Mouse (Mus musculus) adrenal gland, adult 10 weeks (tissue): Measurements from ENCODE around the gene Fam160a2. TPM values are rescaled to one million over a fixed set of nuclear protein-coding genes. Genes with fewer than 3 reads are reported as not detected.

Source experiments
- polyA plus RNA-seq: library from polyadenylated mRNA; stranded (reverse); fragments of 350-450 nt; fragmentation: Illumina TruSeq; extraction: RNeasy Lipid Tissue Mini Kit (QIAGEN cat#74804); gene quantifications from one replicate; pipeline ENCODE4 v1.2.3, GENCODE M21; 2014; ENCODE audit warnings: low read depth, low replicate concordance

The Fam160a2 gene
- polyA plus RNA-seq: 10.6 TPM

GRCm38 (mm10) chr7:105399935-105400624 is at the start of gene Fam160a2:
Gene Fam160a2, minus strand, starts transcription at chr7:105400054.

DNA sequence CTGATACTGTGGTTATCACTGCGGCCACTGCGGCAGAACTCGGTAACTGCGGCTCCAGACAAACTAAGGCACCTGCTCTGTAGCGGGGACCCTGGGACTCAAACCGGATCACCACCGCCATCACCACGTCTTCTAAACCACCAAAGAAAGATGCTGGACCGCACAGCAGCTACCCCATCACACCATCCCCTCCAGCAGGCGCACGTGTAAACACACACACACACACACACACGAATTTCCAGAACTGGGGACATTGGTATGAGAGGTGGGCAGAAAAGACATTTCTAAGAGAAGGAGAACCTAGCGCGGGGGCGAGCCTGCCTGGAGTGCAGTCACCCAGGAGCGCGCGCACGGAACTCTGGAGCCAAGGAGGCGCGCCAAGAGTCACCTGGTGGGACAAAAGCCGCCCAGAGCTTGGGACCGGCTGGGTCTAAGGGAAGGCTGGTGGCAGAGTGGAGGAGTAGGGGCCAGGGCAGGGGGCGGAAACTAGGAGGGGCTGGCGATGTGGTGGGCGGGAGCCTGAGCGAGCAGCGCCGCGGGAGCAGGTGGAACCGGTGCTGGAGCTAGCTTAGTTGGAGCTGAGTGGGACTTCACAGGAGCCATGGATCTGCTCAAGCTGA is 25.7 kb upstream of the Fam160a2 start, which contains the start of gene Cckbr:
Gene Cckbr, plus strand, starts transcription at position 308 of the 620 bp plus-strand sequence.

DNA sequence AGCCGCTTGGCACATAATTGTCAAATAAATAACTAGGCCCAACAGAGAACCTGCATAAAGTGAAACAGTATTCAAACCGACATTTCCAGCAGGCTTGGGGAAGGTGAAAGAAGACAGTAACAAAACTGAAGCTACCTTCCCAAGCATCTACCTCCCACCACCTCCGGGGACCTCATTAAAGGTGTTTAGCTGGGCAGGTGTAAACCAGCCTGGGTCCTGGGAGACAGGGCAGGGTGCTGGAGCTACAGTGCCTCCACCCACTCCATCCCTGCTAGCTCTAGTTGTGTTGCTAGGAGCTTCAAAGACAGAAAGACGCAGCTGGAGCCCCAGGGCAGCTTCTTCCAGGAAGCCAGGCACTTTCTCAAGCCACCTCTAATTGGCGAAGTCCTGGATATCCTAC is 4.4 kb upstream of the Fam160a2 start, which contains the start of gene Cnga4:
Gene Cnga4, plus strand, starts transcription at position 301 of the 400 bp plus-strand sequence.

GRCm38 (mm10) chr7:105374866-105375265 is 25.0 kb downstream of the Fam160a2 start, which contains the start of gene Gm5901:
Gene Gm5901, plus strand, starts transcription at chr7:105375038.

DNA sequence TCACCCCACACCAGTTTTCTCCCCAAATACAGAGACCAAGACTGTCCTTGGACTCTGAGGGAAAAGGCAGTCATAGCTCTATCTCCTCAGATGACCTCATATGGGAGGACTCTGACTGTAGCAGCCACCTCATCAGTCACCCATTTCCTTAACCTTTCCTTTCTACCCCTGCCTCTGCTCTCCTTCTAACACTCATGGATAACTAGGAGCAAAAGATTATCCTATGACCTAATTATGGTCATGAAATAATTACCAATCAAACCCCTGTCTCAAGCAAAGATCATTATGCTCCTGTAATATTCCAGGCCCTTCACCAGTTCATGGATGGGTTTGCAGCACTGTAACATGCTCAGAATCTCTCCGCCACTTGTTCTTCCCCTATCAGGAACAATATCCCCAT is 31.9 kb downstream of the Fam160a2 start, which contains the start of gene Olfr692:
Gene Olfr692, plus strand, starts transcription at position 301 of the 400 bp plus-strand sequence.

GRCm38 (mm10) chr7:105342170-105342569 is 57.7 kb downstream of the Fam160a2 start, which contains the start of gene Olfr691:
Gene Olfr691, minus strand, starts transcription at chr7:105342270.

DNA sequence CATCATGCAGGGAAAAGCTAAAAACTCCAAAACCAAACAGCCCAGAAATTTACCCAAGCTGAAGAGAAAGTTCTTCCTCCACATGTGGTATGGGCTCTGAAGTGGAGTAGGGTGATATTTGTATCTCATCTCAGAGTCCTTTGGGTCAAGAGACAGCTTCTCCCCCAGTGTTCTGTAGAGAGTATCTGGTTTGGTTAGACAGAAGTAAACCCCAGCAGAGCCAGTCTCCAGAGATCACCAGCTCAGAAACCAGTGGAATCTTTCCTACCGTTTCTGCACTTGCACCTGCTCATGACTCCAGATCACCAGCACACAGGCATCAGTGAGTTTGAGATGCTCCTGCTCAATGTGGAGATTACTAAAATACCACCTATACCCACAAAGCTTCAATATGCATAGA is 65.8 kb downstream of the Fam160a2 start, which contains the start of gene Olfr690:
Gene Olfr690, minus strand, starts transcription at position 101 of the 400 bp plus-strand sequence.

Other genes starting within 250 kb of the Fam160a2 start
- gene Olfr684, start 236.4 kb downstream of the Fam160a2 start, polyA plus RNA-seq: not detected
- not detected for gene Olfr685, start 214.0 kb downstream of the Fam160a2 start, polyA plus RNA-seq
- gene Olfr686, start 192.6 kb downstream of the Fam160a2 start, polyA plus RNA-seq: not detected
- not detected for gene Olfr688, start 112.0 kb downstream of the Fam160a2 start, polyA plus RNA-seq
- gene Olfr689, start 88.9 kb downstream of the Fam160a2 start, polyA plus RNA-seq: not detected
- not detected for gene Olfr690, start 66.0 kb downstream of the Fam160a2 start, polyA plus RNA-seq
- gene Olfr691, start 57.8 kb downstream of the Fam160a2 start, polyA plus RNA-seq: not detected
- gene Olfr692, start 31.8 kb downstream of the Fam160a2 start, polyA plus RNA-seq: not detected
- not detected for gene Gm5901, start 25.0 kb downstream of the Fam160a2 start, polyA plus RNA-seq
- not detected for gene Cnga4, start 4.5 kb upstream of the Fam160a2 start, polyA plus RNA-seq
- gene Cckbr, start 25.7 kb upstream of the Fam160a2 start, polyA plus RNA-seq: not detected
- 16.9 TPM for gene Cavin3, start 82.2 kb upstream of the Fam160a2 start, polyA plus RNA-seq
- gene Smpd1, start 154.3 kb upstream of the Fam160a2 start, polyA plus RNA-seq: 5.8 TPM
- 1.4 TPM for gene Apbb1, start 181.6 kb upstream of the Fam160a2 start, polyA plus RNA-seq
- not detected for gene Hpx, start 200.1 kb upstream of the Fam160a2 start, polyA plus RNA-seq
- gene Trim3, start 233.5 kb upstream of the Fam160a2 start, polyA plus RNA-seq: 5.9 TPM
- gene Timm10b, start 240.0 kb upstream of the Fam160a2 start, polyA plus RNA-seq: 47.9 TPM
- 12.3 TPM for gene Arfip2, start 240.4 kb upstream of the Fam160a2 start, polyA plus RNA-seq
- gene Gm45799, start 240.5 kb upstream of the Fam160a2 start, polyA plus RNA-seq: 1.3 TPM